Mouse (Mus musculus): Measurements from ENCODE around the gene Olfr888. TPM values are rescaled to one million over a fixed set of nuclear protein-coding genes. Genes with fewer than 3 reads are reported as not detected.

Gene Olfr888
- not detected for total RNA-seq (2021)
- long read RNA-seq, experiment 1 = 0 reads
- long read RNA-seq, experiment 2 = 0 reads

DNA sequence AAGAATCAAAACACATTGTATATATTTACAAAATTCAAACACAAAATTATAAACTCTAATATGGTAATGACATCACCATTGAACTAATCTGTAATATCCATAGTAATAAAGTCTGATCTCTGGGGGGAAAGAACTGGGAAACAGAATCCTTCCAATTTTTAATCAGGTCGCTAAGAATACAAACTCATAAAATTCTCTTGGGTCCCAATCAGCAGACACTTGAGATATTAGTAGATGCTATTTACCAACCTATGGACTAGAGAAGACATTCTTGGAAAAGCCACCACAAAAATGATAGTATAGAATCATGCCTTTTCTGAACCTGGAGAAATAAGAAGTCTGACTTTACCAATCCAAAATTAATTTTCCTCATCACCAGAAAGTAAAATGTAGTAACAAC lies at the start of gene Olfr888:
TSS of gene Olfr888 (plus strand) at position 301 of the 400 bp plus-strand sequence.
- intact Hi-C loops (cut with DNase I; ENCODE audit: low total_unique reads) = no loop called here
- no peak for DNase-seq

DNA sequence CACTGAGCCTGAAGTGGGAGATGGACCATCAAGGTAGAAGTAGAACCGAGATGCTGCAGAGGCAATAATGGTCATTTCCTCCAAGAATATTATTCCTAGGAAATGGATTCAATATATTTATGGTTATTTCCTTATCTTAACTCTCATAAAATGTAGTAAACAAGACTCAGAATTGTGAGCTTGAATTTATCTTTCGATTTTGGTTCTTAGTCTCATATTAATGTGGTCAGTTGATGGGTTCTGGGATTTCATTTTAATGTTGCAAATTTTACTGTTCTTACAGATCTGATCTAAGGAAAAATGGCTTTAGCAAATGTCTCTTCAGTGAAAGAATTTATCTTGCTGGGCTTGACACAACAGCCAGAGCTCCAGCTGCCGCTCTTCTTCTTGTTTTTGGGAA lies 46.9 kb upstream of the Olfr888 start, which contains the start of gene Olfr885:
TSS of gene Olfr885 (plus strand) at position 301 of the 400 bp plus-strand sequence.
- DNase-seq = no peak
- intact Hi-C loops (cut with DNase I; ENCODE audit: low total_unique reads) = no loop called here

DNA sequence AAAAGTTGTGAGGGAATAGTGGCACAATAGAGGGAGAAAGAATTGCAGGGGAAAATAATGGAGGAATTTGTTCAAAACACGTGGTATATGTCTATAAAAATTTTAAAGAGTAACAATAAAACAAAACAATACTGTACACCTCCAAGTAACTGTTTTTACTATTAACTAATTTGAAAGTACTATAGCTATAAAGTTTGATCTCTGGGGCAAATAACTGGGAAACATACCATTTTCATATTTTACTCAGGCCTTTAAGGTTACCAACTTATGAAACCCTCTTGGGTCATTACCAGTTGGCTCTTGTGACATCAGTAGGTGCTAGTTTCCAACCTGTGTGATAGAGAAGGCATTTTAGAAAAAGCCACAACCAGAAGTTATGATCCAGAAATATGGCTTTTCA lies 24.2 kb upstream of the Olfr888 start, which contains the start of gene Olfr887:
TSS of gene Olfr887 (plus strand) at position 301 of the 400 bp plus-strand sequence.
- intact Hi-C loops (cut with DNase I; ENCODE audit: low total_unique reads) = no loop called here
- no peak for DNase-seq

DNA sequence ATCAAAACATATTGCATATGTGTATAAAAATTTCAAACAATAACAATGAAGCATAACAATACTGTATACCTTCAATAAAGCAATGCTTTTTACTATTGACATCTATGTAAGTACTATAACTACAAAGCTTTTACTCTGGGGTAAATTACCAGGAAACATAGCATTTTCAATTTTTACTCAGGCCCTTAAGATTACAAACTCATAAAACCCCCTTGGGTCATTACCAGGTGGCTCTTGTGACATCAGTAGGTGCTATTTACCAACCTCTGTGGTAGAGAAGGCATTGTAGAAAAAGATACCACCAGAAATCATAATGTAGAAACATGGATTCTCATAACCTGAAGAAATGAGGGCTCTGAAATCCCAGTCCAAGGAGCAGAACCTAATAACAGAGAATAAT lies 7.0 kb downstream of the Olfr888 start, which contains the start of gene Olfr889:
TSS of gene Olfr889 (plus strand) at position 301 of the 400 bp plus-strand sequence.
- DNase-seq = no peak
- intact Hi-C loops (cut with DNase I; ENCODE audit: low total_unique reads) = no loop called here

DNA sequence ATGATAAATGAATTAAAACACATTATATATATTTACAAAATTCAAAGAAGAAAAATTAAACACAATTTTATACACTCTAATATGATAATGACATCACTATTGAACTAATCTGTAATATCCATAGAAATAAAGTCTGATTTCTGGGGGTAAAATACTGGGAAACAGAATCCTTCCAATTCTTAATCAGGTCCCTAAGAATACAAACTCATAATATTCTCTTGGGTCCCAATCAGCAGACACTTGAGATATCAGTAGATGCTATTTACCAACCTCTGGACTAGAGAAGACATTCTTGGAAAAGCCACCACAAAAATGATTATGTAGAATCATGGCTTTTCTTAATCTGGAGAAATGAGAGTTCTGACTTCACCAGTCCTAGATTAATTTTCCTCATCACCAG lies 34.3 kb downstream of the Olfr888 start, which contains the start of gene Olfr890:
TSS of gene Olfr890 (plus strand) at position 301 of the 400 bp plus-strand sequence.
- no peak for DNase-seq
- intact Hi-C loops (cut with DNase I; ENCODE audit: low total_unique reads) = no loop called here

Other genes starting within 250 kb of the Olfr888 start
- gene Olfr145, start 211.4 kb upstream of the Olfr888 start, total RNA-seq (2021) = not detected
- not detected for gene Olfr878, start 190.3 kb upstream of the Olfr888 start, total RNA-seq (2021)
- not detected for gene Olfr881, start 116.3 kb upstream of the Olfr888 start, total RNA-seq (2021)
- gene Olfr883, start 82.3 kb upstream of the Olfr888 start, total RNA-seq (2021) = not detected
- gene Olfr884, start 61.6 kb upstream of the Olfr888 start, total RNA-seq (2021) = not detected
- not detected for gene Olfr885, start 46.8 kb upstream of the Olfr888 start, total RNA-seq (2021)
- not detected for gene Olfr887, start 24.1 kb upstream of the Olfr888 start, total RNA-seq (2021)
- not detected for gene Olfr889, start 7.1 kb downstream of the Olfr888 start, total RNA-seq (2021)
- gene Olfr890, start 34.4 kb downstream of the Olfr888 start, total RNA-seq (2021) = not detected
- gene Olfr891, start 72.7 kb downstream of the Olfr888 start, total RNA-seq (2021) = not detected
- gene Olfr893, start 100.2 kb downstream of the Olfr888 start, total RNA-seq (2021) = not detected
- not detected for gene Olfr894, start 109.9 kb downstream of the Olfr888 start, total RNA-seq (2021)
- not detected for gene Olfr143, start 144.6 kb downstream of the Olfr888 start, total RNA-seq (2021)
- gene Olfr895, start 159.7 kb downstream of the Olfr888 start, total RNA-seq (2021) = not detected
- gene Olfr896-ps1, start 183.0 kb downstream of the Olfr888 start, total RNA-seq (2021) = not detected
- gene Olfr25, start 220.9 kb downstream of the Olfr888 start, total RNA-seq (2021) = not detected
- not detected for gene Olfr898, start 240.3 kb downstream of the Olfr888 start, total RNA-seq (2021)